Mouse (Mus musculus) E14TG2a.4 (cell line): ENCODE measurements at regions not wholly inside any gene's neighbourhood (a gene's known extent, or its start where the extent isn't known, plus 50 kb on each side); places are given as distances from the start of the nearest gene placed in this dataset.
A peak's percentile ranks its signal among the peaks of the same experiment; 100 is the strongest.
"Not testable (repeated sequence)": the region's sequence is repeated elsewhere in the genome, so short reads cannot be mapped to it uniquely, and the experiment has no call there.

Experiments
- H3K27me3 ChIP-seq: 2 replicates; pipeline ENCODE4 v1.6.1; 2014; ENCODE audit warnings: low read length, control low read depth; ENCODE audit not compliant: insufficient read depth
- H3K36me3 ChIP-seq: 2 replicates; pipeline ENCODE4 v1.6.1; 2014; ENCODE audit warnings: low read length, control low read depth; ENCODE audit not compliant: insufficient read depth
- H3K4me1 ChIP-seq: replicated peaks from 2 replicates; pipeline ENCODE4 v1.6.1; 2014; ENCODE audit warnings: low read depth, low read length, control low read depth
- H3K4me3 ChIP-seq: replicated peaks from 2 replicates; pipeline ENCODE4 v1.5.1; 2014; ENCODE audit warnings: mild to moderate bottlenecking, low read length
- H3K9me3 ChIP-seq: 2 replicates; pipeline ENCODE4 v1.6.1; 2014; ENCODE audit warnings: low read length, control low read depth
- CTCF ChIP-seq: conservative IDR thresholded peaks from 2 replicates; pipeline ENCODE4 v1.5.1; 2014; ENCODE audit warnings: low read length
- NANOG ChIP-seq: IDR thresholded peaks from 2 replicates; pipeline ENCODE4 v1.6.1; 2014; ENCODE audit warnings: borderline replicate concordance, low read length, mixed read lengths
- POU5F1 ChIP-seq: IDR thresholded peaks from 2 replicates; pipeline ENCODE4 v1.6.1; 2014; ENCODE audit warnings: low read length, borderline replicate concordance

DNA sequence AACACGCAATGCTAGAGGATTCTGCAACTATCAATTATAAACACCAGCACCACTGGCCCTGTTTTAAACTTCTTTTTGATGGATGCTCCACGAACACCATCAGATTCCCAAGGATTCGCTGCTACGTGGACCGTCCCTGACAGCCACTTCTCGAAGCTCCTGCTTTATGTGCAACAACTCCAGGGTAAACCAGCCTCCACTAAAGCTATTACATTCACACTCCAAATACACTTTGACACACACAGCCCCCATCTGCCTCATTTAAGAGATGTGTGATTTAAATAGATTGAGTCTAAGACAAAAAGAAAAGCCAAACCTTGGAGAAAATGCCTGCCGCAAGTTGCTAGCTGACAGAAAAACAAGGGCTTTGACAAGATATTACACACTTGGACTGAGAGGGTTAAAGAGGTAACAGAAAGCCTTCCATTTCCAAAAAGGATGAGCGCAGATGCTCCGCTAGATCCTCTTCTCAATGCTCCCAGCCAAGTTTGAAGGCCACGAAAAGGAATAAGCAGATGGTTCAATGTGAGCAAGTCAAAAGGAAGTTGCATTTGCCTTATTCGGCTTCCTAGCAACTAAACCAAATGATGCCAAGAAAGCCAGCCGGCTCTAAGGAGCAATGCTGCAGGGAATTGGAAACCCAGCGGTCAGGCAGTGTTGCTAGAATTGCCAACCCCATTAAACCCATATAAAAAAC is 54.0 kb upstream of the Cnep1r1 start:
- TF ChIP-seq NANOG (no peak), CTCF (no peak), POU5F1 (no peak)
- Histone ChIP-seq H3K4me3 (no peak overlapping the region), H3K9me3 (no peaks in the 10 kb centered on the region), H3K36me3 (no peaks in the 10 kb centered on the region), H3K27me3 (peaks cover 6% of the 10 kb centered on the region; the same call in 1 of the 2 replicates), H3K4me1 (no peaks in the 10 kb centered on the region)

DNA sequence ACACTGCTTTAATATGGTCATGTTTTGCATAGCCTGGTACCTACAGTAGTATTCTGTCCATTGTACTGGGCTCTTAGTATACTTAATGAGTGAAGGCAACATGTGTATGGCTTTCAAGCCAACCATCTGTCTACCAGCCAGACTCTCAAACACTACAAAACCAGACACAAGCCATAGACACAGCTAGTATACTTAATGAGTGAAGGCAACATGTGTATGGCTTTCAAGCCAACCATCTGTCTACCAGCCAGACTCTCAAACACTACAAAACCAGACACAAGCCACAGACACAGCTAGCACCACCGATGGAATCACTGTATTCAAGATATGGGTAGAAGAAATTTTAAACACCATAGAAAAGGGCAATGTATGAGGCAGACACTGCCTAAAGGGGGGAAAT is 59.5 kb upstream of the Cnep1r1 start:
- H3K36me3 ChIP-seq, H3K27me3 ChIP-seq, H3K4me1 ChIP-seq, H3K4me3 ChIP-seq, H3K9me3 ChIP-seq: not testable (repeated sequence)

DNA sequence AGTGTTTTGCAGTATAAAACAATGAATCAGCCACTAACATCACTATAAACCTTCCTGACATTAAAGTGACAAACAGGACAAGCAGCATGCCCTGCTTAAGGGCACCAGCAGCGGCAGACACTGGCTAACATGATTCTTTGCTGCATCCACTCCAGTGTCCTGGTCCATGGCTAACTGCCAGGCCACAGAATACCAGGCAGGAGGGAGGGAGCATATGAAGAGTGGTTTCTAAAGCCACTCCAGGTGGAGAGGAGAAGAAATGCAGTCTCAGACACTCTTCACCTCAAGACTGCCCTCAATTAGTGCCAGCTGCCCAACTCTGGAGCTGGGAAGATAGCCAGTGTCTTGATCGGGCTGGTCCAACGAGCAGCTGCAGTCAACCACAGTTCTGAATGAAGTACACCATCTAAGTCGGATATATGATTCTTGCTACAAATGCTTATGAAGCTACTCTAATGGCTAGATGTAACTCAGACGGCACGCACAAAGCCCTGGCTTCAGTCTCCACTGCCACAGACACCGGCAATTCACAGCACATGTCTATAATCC is 60.8 kb upstream of the Cnep1r1 start:
- H3K4me3 ChIP-seq: no peak overlapping the region
- TF ChIP-seq NANOG: no peak
- no peak for TF ChIP-seq CTCF
- TF ChIP-seq POU5F1: no peak
- H3K4me1 ChIP-seq: 0 out of 2 replicates have a peak, but pooled peaks cover 5% of the 10 kb centered on the region
- no peaks in the 10 kb centered on the region for H3K9me3 ChIP-seq
- peaks cover 6% of the 10 kb centered on the region; the same call in 1 of the 2 replicates for H3K27me3 ChIP-seq
- H3K36me3 ChIP-seq: no peaks in the 10 kb centered on the region

DNA sequence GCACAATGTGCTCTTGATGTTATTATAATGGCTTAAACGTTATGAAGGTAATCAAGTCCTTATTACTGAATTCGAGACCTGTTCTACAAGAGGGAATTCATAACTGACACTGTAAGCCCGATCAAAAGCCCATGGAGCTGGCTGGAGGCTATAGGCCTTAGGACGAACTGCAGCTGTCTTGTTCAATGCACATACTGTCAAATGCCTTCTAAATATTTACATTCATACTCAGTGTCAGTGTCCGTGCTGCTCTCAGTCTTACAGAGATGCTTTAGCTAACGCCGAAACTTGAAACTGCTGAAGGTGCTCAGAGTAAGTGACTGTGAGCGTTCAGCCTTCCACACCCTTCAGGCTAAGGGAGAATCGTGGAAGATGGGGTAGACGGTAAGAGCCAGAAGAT is 67.9 kb upstream of the Cnep1r1 start:
- Histone ChIP-seq H3K9me3 (no peaks in the 10 kb centered on the region), H3K4me3 (no peak overlapping the region), H3K27me3 (no peaks in the 10 kb centered on the region), H3K36me3 (no peaks in the 10 kb centered on the region), H3K4me1 (0 out of 2 replicates have a peak, but pooled peaks cover 5% of the 10 kb centered on the region)
- TF ChIP-seq NANOG: no peak

DNA sequence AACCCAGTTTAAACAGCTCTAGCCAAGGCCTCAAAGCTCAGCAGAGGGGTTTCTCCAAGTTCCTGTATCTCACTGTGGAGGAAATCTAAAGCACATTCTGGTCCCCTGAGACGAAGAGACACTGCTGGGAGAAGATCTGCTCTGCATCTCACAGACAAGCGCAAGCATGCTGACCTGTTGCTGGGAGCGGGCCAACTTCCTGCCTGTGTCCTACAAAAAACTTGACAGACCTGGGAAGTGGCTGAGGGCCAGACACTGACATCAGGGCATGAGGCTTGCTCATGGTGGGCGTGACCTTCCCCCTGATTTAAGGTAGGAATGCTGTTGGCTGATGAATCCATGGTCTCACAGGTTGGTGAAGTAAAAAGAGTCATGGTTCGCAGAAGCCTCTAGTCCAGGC is 69.5 kb upstream of the Cnep1r1 start:
- H3K4me1 ChIP-seq: 0 out of 2 replicates have a peak, but pooled peaks cover 4% of the 10 kb centered on the region

DNA sequence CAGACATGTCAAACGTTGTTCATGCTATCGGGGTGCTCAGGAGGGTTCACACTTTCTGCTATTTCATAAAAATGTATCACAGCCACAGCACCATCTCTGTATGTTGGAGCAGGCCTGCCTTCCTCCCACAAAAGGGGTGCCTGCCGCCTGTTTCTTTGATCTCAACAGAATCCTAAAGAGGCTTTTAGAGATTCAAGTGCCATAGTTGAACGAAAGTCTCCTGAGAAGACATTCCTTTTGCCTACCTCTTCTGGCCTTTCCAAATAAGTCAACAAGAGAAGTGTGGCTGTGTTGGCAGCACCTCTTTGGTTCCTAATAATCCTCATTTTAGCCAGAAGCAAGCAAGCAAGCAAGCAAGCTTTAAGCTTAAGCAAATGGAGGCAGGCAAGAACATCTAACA is 72.6 kb upstream of the Cnep1r1 start:
- Histone ChIP-seq H3K9me3 (no peaks in the 10 kb centered on the region), H3K27me3 (no peaks in the 10 kb centered on the region)

More for the DNA sequence above, 69.5 kb upstream of the Cnep1r1 start:
- H3K27me3 ChIP-seq: no peaks in the 10 kb centered on the region
- H3K9me3 ChIP-seq: no peaks in the 10 kb centered on the region
- TF ChIP-seq NANOG: no peak
- TF ChIP-seq POU5F1: no peak
- no peak for TF ChIP-seq CTCF
- H3K36me3 ChIP-seq: no peaks in the 10 kb centered on the region
- no peak overlapping the region for H3K4me3 ChIP-seq

DNA sequence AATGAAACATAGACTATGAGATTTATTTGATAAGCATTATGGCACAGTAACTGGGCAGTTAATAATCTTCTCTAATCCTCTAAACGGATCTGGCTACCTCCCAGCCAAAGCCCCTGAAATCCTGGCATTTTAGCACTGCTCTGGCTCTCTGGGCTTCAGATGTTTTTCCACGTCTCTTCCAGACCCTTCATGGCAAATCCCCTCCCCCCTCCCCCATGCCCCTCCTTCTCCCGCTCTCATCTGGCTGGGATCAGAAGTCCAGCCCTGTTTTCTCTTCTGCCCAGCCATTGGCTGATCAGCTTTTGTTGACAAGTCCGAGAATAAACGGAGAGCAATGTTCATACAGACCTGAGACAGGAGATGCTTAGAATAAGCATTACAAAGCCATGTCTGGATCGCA is 79.3 kb upstream of the Cnep1r1 start:
- no peaks in the 10 kb centered on the region for H3K36me3 ChIP-seq
- H3K4me1 ChIP-seq: peaks cover 8% of the 10 kb centered on the region; the same call in 1 of the 2 replicates
- no peak overlapping the region for H3K4me3 ChIP-seq
- H3K9me3 ChIP-seq: no peaks in the 10 kb centered on the region
- TF ChIP-seq NANOG: no peak
- no peak for TF ChIP-seq POU5F1
- no peak for TF ChIP-seq CTCF
- H3K27me3 ChIP-seq: peaks cover 4% of the 10 kb centered on the region; the same call in 1 of the 2 replicates

More for the DNA sequence above, 72.6 kb upstream of the Cnep1r1 start:
- no peak overlapping the region for H3K4me3 ChIP-seq
- no peaks in the 10 kb centered on the region for H3K36me3 ChIP-seq
- H3K4me1 ChIP-seq: no peaks in the 10 kb centered on the region
- no peak for TF ChIP-seq NANOG
- no peak for TF ChIP-seq POU5F1
- TF ChIP-seq CTCF: no peak

DNA sequence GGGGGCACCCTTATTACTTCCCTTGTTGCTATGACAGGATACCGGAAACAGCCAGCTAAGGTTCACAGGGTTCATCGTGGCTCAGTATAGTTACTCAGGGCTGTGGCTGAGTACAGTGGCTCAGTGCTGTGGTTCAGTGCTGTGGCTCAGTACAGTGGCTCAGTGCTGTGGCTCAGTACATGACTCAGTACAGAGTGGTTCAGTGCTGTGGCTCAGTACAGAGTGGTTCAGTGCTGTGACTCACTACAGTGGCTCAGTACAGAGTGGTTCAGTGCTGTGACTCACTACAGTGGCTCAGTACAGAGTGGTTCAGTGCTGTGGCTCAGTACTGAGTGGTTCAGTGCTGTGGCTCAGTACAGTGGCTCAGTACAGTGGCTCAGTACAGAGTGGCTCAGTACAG is 78.6 kb upstream of the Zfp423 start:
- Histone ChIP-seq H3K4me3 (no peak overlapping the region), H3K4me1 (peaks cover 8% of the 10 kb centered on the region; the same call in 1 of the 2 replicates), H3K27me3 (peaks cover 4% of the 10 kb centered on the region; the same call in 1 of the 2 replicates), H3K9me3 (no peaks in the 10 kb centered on the region), H3K36me3 (no peaks in the 10 kb centered on the region)
- TF ChIP-seq NANOG (no peak), CTCF (no peak), POU5F1 (no peak)

DNA sequence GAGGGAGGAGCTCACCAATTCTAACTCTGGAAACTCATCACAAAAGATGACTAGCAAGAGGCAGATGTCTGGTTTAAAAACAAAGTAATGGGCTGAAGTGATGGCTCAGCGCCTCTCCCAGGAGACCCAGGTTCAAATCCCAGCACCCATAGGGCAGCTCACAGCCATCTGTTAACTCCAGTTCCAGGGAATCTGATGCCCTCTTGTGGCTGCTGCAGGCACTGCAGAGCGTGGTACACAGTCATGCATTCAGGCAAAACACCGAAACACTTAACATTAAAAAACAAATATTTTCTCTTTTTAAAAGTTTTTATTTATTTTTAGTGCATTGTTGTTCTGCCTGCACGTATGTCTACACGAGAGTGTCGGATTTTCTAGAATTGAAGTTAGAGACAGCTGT is 73.7 kb upstream of the Zfp423 start:
- Histone ChIP-seq H3K27me3 (peaks cover 12% of the 10 kb centered on the region; the same call in 1 of the 2 replicates), H3K4me3 (no peak overlapping the region), H3K4me1 (peaks cover 8% of the 10 kb centered on the region; the same call in 1 of the 2 replicates), H3K9me3 (no peaks in the 10 kb centered on the region), H3K36me3 (no peaks in the 10 kb centered on the region)
- no peak for TF ChIP-seq POU5F1
- TF ChIP-seq CTCF: peak; percentile 98
- no peak for TF ChIP-seq NANOG
